Mouse (Mus musculus) bone marrow macrophage, adult 2 months (primary cell): Measurements from ENCODE around the gene Ptpn22.

Experiments used
- CTCF ChIP-seq: IDR thresholded peaks from 2 replicates; pipeline ENCODE4 v1.5.1; 2012; ENCODE audit warnings: low read depth, mild to moderate bottlenecking, low read length, moderate library complexity
- POLR2A ChIP-seq: IDR thresholded peaks from 2 replicates; pipeline ENCODE4 v1.6.1; 2012; ENCODE audit warnings: mild to moderate bottlenecking, low read depth, low read length, borderline replicate concordance

DNA sequence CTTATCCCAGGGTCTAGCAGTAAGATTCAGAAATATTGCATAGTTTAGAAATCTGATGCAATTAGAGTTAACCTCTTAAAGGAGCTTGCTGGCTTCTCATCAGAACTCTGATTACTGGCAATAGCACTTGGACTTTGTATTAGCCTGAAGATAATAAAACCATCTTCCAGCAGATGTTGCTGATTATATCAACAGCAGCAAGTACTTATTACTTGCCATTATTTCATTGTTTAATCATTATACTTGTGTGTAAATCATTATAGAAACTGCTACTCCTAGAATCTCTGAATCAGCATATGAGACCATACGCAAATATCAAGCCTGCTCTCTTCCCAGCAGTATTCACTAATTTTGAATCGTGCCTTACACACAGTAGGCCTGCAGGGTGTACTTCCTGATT is 25.6 kb upstream of the Ptpn22 start:
- no peak for TF ChIP-seq CTCF
- no peak for TF ChIP-seq POLR2A
